Mouse (Mus musculus): ENCODE measurements around the gene Gjc1. TPM values are rescaled to one million over a fixed set of nuclear protein-coding genes. Genes with fewer than 3 reads are reported as not detected.

Gene Gjc1
- total RNA-seq, 2 experiments from 2014 or later = 24.4 to 27.6 TPM

GRCm38 (mm10) chr11:102818121-102819020 lies 1.1 kb downstream of the Gjc1 start:
- DNase-seq = peak; percentile 65

GRCm38 (mm10) chr11:102814881-102815280 lies 4.6 kb downstream of the Gjc1 start:
- no peak for DNase-seq

DNA sequence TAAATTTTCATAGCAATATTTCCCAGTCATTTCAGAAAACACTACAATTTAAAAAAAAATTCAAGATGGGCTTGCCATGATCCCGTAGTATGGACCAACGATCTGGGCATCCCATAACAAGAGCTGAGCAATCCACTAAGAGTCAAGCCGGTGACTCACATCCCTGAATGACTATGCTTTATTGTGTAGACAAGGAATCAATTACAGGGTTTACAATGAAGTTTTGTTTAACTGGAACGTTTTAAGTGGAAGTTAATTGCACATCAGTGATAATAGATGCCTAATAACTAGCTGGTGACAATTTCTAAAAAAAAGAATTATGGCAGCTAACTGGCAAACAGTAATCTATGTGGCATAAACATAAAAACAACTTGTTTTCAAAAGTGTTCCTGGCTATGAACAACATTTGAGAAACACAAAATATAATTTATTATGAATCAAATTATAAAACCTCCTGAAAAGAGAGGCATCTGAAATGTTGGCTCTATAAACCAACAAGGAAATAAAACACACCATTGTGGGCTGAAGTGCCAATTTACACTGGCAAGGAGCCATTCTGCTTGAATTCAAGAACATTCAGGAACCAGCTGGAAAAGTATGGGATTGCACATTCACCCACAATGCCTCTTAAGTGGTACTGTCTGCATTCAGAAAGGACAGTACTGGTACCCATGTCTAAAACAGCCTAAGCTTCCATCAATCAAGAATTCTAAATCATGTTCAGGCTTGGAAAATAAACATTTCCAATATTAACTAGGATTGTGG lies 8.6 kb downstream of the Gjc1 start:
- DNase-seq = peak; percentile 28

GRCm38 (mm10) chr11:102808246-102808645 lies 11.3 kb downstream of the Gjc1 start:
- DNase-seq = no peak

DNA sequence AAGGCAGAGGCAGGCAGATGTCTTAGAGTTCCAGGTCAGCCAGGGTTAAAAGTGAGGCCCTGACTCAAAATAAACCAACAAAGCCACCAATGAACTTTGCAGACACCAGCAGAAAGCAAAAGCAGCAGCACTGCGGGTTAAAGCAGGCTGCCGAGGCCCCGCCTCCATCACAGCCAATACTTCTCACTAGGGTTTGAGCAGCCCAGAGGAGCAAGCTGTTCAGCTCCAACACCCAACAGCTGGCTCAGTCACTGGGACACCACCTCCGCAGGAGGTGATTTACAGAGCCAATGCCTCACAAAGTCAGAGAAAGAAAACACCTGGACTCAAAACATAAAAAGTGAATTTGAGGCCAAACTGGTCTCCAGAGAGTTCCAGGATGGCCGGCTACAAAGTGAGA lies 16.0 kb downstream of the Gjc1 start:
- DNase-seq = no peak

- no peak for DNase-seq
These were observed 25.3 kb downstream of the Gjc1 start for GRCm38 (mm10) chr11:102794157-102794556.

DNA sequence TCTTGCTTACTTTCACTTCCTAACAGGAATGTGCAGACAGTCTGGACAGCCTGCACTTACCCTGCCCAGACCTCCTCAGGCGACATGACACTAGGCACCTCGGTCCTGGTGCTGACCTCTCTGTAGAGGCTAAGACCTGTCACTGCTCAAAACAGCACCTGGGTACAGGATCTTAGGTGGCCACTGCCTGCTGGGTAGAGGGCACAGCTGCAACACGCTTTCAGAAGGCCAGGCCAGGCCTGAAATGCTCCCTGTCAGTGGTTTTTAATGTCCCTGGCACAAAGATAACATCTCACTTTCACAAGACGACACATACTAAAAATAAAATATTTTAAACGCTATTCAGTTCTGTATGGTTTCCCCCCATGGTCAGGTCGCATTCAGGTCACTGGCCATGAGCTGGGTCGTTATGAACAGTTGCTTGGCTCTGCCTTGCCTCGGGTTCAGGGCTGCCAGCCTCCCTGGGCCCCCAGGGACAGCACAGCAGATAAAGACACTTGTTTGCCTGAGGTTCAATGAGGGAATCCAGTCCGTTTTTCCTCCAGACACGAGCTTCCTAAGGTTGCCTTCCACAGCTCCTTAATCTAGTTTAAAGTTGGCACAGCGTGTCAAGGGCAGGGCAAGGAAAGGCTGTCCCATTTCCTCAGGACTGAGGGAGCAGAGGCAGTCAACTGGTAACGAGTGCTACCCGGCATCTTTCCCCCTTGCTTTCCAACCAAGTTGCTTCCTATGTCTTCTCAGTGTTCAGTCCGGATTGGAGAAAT lies 27.6 kb downstream of the Gjc1 start:
- peak; percentile 36 for DNase-seq

DNA sequence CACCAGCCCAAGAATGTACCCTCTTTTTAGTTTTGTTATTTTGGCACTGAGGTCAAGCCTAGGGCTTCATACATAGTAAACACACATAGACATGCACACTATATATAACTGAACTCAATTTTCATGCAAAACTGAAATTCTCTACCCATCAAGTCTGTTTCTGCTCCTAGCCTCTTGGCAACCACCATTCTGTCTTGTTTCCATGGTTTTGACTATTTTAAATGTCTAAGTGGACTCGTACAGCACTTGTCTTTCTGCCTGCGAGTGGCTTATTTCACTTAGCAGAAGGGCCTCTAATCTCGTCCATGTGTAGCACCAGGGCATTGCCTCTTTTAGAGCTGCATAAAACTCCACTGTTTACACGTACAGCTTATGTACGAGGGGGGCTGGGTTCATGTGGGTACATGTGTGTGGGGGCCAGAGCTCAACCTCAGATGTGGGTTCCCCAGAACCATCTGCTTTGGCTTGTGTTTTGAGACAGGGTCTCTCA lies 31.8 kb downstream of the Gjc1 start:
- DNase-seq = no peak

- no peak for DNase-seq
These were observed 36.1 kb downstream of the Gjc1 start for GRCm38 (mm10) chr11:102783443-102783842.

- no peak for DNase-seq
These were observed 38.0 kb downstream of the Gjc1 start for GRCm38 (mm10) chr11:102781523-102781922.

DNA sequence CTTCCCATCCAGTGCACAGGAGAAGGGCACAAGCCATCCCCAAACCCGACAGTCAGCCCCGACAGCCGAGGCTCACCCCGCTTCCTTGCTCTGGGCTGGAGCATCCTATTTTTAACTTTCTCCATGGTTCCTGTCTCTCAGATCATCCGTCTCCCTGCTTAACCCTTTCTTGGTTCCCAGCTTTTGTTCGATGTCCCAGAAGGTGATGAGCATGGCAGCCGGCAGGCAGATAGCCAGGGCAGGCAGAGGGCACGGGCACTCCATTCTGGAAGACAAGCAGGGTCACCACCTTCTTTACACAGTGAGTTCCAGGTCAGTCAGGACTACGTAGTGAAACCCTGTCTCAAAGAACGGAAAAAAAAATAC lies 38.5 kb downstream of the Gjc1 start:
- no peak for DNase-seq

- DNase-seq = no peak
These were observed 39.1 kb downstream of the Gjc1 start for GRCm38 (mm10) chr11:102780271-102780985.

- no peak for DNase-seq
These were observed 39.7 kb downstream of the Gjc1 start for GRCm38 (mm10) chr11:102779824-102780223.

DNA sequence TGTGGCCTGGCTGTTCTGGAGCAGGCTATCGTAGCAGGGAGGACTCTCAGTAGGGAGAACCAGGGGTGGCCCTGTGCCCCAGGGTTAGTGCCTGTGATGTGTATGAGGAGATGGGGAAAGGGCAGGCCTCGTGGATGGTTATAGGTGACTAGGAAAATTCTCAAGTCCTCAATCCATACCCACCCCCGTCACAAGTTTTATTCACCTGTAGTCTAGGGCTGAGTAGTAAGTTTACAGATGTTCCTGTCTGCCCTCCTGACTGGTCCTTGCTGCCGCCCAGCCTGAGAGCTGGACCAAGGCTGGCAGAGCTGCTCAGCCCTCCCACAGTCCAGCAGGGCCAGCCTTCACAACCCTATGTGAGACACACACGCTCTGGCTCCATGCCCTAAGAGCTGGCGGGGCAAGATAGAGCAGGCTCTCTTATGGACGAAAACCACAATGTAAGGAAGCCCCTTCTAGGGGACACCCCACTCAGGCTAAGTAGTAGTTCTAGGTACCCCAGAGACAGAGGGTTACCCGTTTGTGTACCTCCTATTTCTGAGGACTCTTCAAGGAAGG lies 40.3 kb downstream of the Gjc1 start:
- DNase-seq = no peak

DNA sequence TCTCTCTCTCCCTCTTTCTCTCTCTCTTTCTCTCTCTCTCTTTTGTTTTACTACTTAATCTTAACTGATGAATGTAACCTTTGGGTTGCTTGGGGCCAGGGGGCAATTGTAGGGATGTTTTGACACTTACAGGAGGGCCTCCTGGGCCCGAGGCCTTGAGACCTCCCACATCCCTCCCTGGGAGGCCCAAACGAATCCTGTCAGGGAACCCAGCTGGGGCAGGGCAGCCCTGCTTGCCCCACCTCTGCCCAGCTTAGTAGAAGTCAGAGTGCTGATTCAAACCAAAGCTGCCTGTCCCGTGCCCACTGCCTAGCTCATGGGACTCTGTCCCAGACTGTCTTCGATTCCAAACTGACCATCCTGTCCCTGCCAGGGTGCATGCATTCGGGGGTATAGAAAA lies 40.9 kb downstream of the Gjc1 start:
- DNase-seq = no peak

- DNase-seq = no peak
These were observed 41.3 kb downstream of the Gjc1 start for GRCm38 (mm10) chr11:102778165-102778564.

GRCm38 (mm10) chr11:102777598-102777997 lies 41.9 kb downstream of the Gjc1 start:
- peak; percentile 92 for DNase-seq

DNA sequence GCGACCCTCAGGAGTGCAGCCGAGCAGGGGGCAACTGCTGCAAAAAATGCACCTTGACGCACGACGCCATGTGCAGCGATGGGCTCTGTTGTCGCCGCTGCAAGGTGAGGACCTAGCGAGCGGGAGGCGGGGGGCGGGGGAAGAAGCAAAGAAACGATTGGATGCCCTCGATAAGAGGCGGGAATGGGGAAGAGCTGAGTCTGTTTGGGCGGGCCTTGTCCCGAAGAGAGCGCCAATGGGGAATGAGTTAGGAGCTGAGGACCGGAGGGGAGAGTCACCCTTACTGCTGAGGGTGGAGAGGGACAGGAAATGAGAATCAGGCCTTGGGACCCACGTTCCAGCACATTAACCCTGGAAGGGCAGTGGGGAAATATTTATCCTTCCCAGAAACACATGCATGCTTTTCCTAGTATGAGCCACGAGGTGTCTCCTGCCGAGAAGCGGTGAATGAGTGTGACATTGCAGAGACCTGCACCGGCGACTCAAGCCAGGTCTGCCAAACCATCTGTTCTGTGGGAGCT lies 44.8 kb downstream of the Gjc1 start:
- peak; percentile 90 for DNase-seq

DNA sequence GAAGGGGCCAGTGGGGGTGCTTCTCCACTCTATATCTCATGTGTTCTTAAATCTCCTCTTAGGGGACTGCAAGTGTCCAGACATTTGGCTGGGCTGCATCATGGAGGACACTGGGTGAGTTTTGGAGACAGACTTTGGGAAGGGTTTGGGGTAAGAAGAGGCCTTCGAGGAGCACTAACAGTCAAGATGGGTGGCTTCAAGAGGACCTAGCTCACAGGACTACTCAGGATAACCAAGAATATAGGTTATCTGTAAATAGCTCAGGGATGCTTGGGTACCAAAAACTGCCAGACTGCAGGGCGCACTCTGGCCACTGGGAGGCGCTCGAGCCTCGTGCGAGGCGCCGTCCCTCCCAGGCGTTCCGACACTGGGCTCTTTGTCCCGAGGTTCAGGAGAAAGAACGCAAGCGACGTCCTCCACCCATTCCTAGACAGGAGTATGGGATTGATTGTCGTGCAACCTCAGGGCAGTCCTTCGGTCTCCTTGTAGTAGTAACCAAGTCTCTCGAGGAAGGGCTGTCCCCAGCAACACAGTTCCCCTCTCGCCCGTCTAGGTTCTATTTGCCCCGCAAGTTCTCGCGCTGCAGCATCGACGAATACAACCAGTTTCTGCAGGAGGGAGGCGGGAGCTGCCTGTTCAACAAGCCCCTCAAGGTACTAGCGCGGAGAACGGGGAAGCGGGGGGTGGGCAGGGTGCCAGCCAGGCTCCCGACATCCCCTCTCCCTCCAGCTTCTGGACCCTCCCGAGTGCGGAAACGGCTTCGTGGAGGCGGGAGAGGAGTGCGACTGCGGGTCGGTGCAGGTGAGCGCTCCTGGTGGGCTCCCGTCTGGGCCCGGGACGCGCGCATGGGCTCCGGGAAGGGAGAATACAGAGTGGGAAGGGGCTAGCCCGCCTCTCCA lies 45.5 kb downstream of the Gjc1 start:
- peak; percentile 93 for DNase-seq
